ENCODE assay signal across 16 mouse cellular contexts in the genomic region with DNA sequence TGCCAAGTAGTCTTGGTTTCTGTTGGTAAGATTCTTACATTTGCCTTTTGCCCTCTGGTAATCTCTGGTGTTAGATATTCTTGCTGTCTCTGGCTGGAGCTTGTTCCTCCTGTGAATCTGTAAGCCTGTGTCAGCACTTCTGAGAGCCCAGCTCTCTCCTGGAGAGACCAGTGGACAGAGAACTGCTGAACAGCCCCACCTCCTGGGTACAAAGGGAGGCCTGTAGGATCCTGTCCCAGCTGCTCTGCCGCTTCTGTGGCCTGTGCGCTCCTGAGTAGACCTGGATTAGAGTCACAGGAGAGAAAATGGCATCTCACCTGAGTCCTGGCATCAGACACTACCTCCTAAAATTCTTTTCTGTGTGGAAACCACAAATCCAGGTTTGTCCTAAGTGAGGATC.
"Had no signal": no experiment of that assay in that cellular context is flagged by ENCODE, and none has a peak within 500 bp of the region (broad histone marks: within the 10 kb centered on the region; RNA-seq: fewer than 3 reads in every experiment).

No protein-coding gene starts in this region.

- H3K4me1 ChIP-seq: hindbrain, embryonic 13.5 days; limb, embryonic 10.5 days; liver, embryonic 13.5 days; lung, embryonic 15.5 days; neural tube, embryonic 13.5 days; stomach, embryonic 15.5 days had no signal

- H3K36me3 ChIP-seq: hindbrain, embryonic 13.5 days; limb, embryonic 10.5 days; liver, embryonic 13.5 days; lung, embryonic 15.5 days; neural tube, embryonic 13.5 days; stomach, embryonic 15.5 days had no signal

- ATAC-seq: liver, postnatal 0 days; midbrain, embryonic 16.5 days had no signal

- H3K27ac ChIP-seq: hindbrain, embryonic 13.5 days; left cerebral cortex, adult 2 months; limb, embryonic 10.5 days; liver, embryonic 13.5 days; lung, embryonic 15.5 days; macrophage; neural tube, embryonic 13.5 days; stomach, embryonic 15.5 days had no signal

- H3K4me2 ChIP-seq: hindbrain, embryonic 13.5 days; liver, embryonic 13.5 days; lung, embryonic 15.5 days; midbrain, embryonic 11.5 days; neural tube, embryonic 13.5 days; stomach, embryonic 15.5 days had no signal

- H3K27me3 ChIP-seq: hindbrain, embryonic 13.5 days; liver, embryonic 13.5 days; lung, embryonic 15.5 days; megakaryocyte, embryonic 14.5 days; neural tube, embryonic 13.5 days; stomach, embryonic 15.5 days had no signal

- H3K4me3 ChIP-seq: hindbrain, embryonic 13.5 days; left cerebral cortex, adult 2 months; limb, embryonic 10.5 days; liver, embryonic 13.5 days; lung, embryonic 15.5 days; megakaryocyte, embryonic 14.5 days; neural tube, embryonic 13.5 days; stomach, embryonic 15.5 days had no signal

- H3K9ac ChIP-seq: hindbrain, embryonic 13.5 days; liver, embryonic 13.5 days; liver, postnatal 0 days; lung, embryonic 15.5 days; neural tube, embryonic 13.5 days; stomach, embryonic 15.5 days had no signal

- DNase-seq: liver, embryonic 13.5 days; liver, postnatal 0 days; lung, postnatal 14 days; retina, postnatal 1 day; right cerebral cortex, postnatal 4 days; spleen, adult 18-20 months had no signal

- H3K9me3 ChIP-seq: hindbrain, embryonic 13.5 days; limb, embryonic 10.5 days; liver, embryonic 13.5 days; lung, embryonic 15.5 days; megakaryocyte, embryonic 14.5 days; neural tube, embryonic 13.5 days; stomach, embryonic 15.5 days had no signal
